Mouse (Mus musculus): ENCODE measurements around the gene Nmt1. TPM values are rescaled to one million over a fixed set of nuclear protein-coding genes. Genes with fewer than 3 reads are reported as not detected.
A peak's percentile ranks its signal among the peaks of the same experiment; 100 is the strongest.

Nmt1 gene
- total and polyA plus RNA-seq, 2 experiments from 2014 or later: 46.6 to 47.6 TPM

DNA sequence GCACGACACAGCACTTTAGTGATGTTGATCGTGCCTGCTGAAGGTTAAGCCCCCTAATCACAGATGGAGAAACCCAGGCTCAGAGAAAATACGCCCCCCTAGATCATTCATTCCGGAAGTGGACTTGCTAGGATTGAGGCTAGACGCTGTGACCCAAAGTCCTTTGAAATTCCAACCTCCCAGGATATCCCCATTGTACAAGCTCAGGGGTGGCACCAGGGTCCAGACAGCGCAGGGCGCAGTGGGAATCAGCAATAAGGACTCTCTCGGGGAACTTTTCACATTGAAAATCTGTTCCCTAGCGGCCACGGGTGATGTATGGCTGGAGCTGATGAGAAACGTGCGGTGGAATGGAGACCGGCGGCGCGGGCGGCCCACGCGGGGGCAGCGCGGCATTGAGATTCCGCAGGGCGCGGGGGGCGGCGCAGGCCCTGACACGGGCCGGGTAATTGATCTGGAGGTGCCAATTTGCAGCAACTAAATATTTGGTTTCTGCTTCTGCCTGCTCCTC, 38.3 kb upstream of the Nmt1 start:
- no peaks in the 10 kb centered on the region for H3K9me3 ChIP-seq (replicated peaks; ENCODE audit: control insufficient read depth, low read length)
- H3K4me2 ChIP-seq (ENCODE audit: low read depth, low read length): peak overlapping the region; percentile 67
- H3K36me3 ChIP-seq (replicated peaks; ENCODE audit: control insufficient read depth, insufficient read depth, low read length): peaks cover 8% of the 10 kb centered on the region
- H3K4me1 ChIP-seq (ENCODE audit: control insufficient read depth, insufficient read depth): 0 out of 2 replicates have a peak, but pooled peaks cover 7% of the 10 kb centered on the region
- ATAC-seq (ENCODE audit: insufficient read depth, low read depth) (no peak), DNase-seq (ENCODE audit: low spot score) (no peak)
- H3K4me3 ChIP-seq (ENCODE audit: low read depth, low read length): peak overlapping the region; percentile 38
- TF ChIP-seq CTCF (IDR thresholded peaks at IDR 0.05; ENCODE audit: low read depth) (no peak), EP300 (IDR thresholded peaks at IDR 0.05; ENCODE audit: low read depth) (no peak)
- 13% methylated on average over 28 of the region's 28 CpGs for WGBS
- H3K9ac ChIP-seq (replicated peaks; ENCODE audit: low read depth, low read length): peak overlapping the region; percentile 32
- no peak overlapping the region for H3K27ac ChIP-seq (ENCODE audit: low read depth)
- H3K27me3 ChIP-seq (ENCODE audit: control insufficient read depth, insufficient read depth, low read length): peaks cover 42% of the 10 kb centered on the region

GRCm38 (mm10) chr11:102990152-102990663, 37.8 kb upstream of the Nmt1 start:
- DNase-seq (ENCODE audit: low spot score) (no peak), ATAC-seq (ENCODE audit: insufficient read depth, low read depth) (0 out of 2 replicates have a peak, but pooled peaks have one; percentile 34)
- WGBS: 2% methylated on average over 28 of the region's 29 CpGs
- Histone ChIP-seq H3K36me3 (replicated peaks; ENCODE audit: control insufficient read depth, insufficient read depth, low read length) (peaks cover 13% of the 10 kb centered on the region), H3K27ac (ENCODE audit: low read depth) (no peak overlapping the region), H3K4me2 (ENCODE audit: low read depth, low read length) (peak overlapping the region; percentile 67), H3K4me3 (ENCODE audit: low read depth, low read length) (peak overlapping the region; percentile 38), H3K9ac (replicated peaks; ENCODE audit: low read depth, low read length) (peak overlapping the region; percentile 32), H3K9me3 (replicated peaks; ENCODE audit: control insufficient read depth, low read length) (no peaks in the 10 kb centered on the region), H3K4me1 (ENCODE audit: control insufficient read depth, insufficient read depth) (0 out of 2 replicates have a peak, but pooled peaks cover 7% of the 10 kb centered on the region), H3K27me3 (ENCODE audit: control insufficient read depth, insufficient read depth, low read length) (peaks cover 42% of the 10 kb centered on the region)
- no peak for TF ChIP-seq EP300 (IDR thresholded peaks at IDR 0.05; ENCODE audit: low read depth)
- TF ChIP-seq CTCF (IDR thresholded peaks at IDR 0.05; ENCODE audit: low read depth): peak; percentile 35

- Histone ChIP-seq H3K36me3 (replicated peaks; ENCODE audit: control insufficient read depth, insufficient read depth, low read length) (peaks cover 13% of the 10 kb centered on the region), H3K4me3 (ENCODE audit: low read depth, low read length) (no peak overlapping the region), H3K27ac (ENCODE audit: low read depth) (no peak overlapping the region), H3K4me2 (ENCODE audit: low read depth, low read length) (peak overlapping the region; percentile 23; the same call in 1 of the 2 replicates), H3K9me3 (replicated peaks; ENCODE audit: control insufficient read depth, low read length) (no peaks in the 10 kb centered on the region), H3K9ac (replicated peaks; ENCODE audit: low read depth, low read length) (no peak overlapping the region), H3K27me3 (ENCODE audit: control insufficient read depth, insufficient read depth, low read length) (peaks cover 42% of the 10 kb centered on the region), H3K4me1 (ENCODE audit: control insufficient read depth, insufficient read depth) (0 out of 2 replicates have a peak, but pooled peaks cover 7% of the 10 kb centered on the region)
- no peak for TF ChIP-seq EP300 (IDR thresholded peaks at IDR 0.05; ENCODE audit: low read depth)
- TF ChIP-seq CTCF (IDR thresholded peaks at IDR 0.05; ENCODE audit: low read depth): no peak
- DNase-seq (ENCODE audit: low spot score): no peak
- no peak for ATAC-seq (ENCODE audit: insufficient read depth, low read depth)
- 6% methylated on average over 16 of the region's 16 CpGs for WGBS
Observed at GRCm38 (mm10) chr11:102991681-102992080, 36.3 kb upstream of the Nmt1 start.

GRCm38 (mm10) chr11:102992940-102993339, 35.0 kb upstream of the Nmt1 start:
- Histone ChIP-seq H3K9me3 (replicated peaks; ENCODE audit: control insufficient read depth, low read length) (no peaks in the 10 kb centered on the region), H3K9ac (replicated peaks; ENCODE audit: low read depth, low read length) (no peak overlapping the region), H3K27ac (ENCODE audit: low read depth) (no peak overlapping the region), H3K4me2 (ENCODE audit: low read depth, low read length) (no peak overlapping the region), H3K4me1 (ENCODE audit: control insufficient read depth, insufficient read depth) (peaks cover 8% of the 10 kb centered on the region; the same call in 1 of the 2 replicates), H3K4me3 (ENCODE audit: low read depth, low read length) (no peak overlapping the region), H3K36me3 (replicated peaks; ENCODE audit: control insufficient read depth, insufficient read depth, low read length) (peaks cover 13% of the 10 kb centered on the region), H3K27me3 (ENCODE audit: control insufficient read depth, insufficient read depth, low read length) (peaks cover 42% of the 10 kb centered on the region)
- no peak for TF ChIP-seq EP300 (IDR thresholded peaks at IDR 0.05; ENCODE audit: low read depth)
- TF ChIP-seq CTCF (IDR thresholded peaks at IDR 0.05; ENCODE audit: low read depth): peak; percentile 84
- ATAC-seq (ENCODE audit: insufficient read depth, low read depth): peak; percentile 60
- 14% methylated on average over 5 of the region's 5 CpGs for WGBS
- peak; percentile 69 for DNase-seq (ENCODE audit: low spot score)

GRCm38 (mm10) chr11:102993420-102994029, 34.5 kb upstream of the Nmt1 start:
- peaks cover 14% of the 10 kb centered on the region; the same call in 1 of the 2 replicates for H3K4me1 ChIP-seq (ENCODE audit: control insufficient read depth, insufficient read depth)
- peaks cover 13% of the 10 kb centered on the region for H3K36me3 ChIP-seq (replicated peaks; ENCODE audit: control insufficient read depth, insufficient read depth, low read length)
- TF ChIP-seq EP300 (IDR thresholded peaks at IDR 0.05; ENCODE audit: low read depth) (no peak), CTCF (IDR thresholded peaks at IDR 0.05; ENCODE audit: low read depth) (no peak)
- no peaks in the 10 kb centered on the region for H3K9me3 ChIP-seq (replicated peaks; ENCODE audit: control insufficient read depth, low read length)
- H3K27me3 ChIP-seq (ENCODE audit: control insufficient read depth, insufficient read depth, low read length): peaks cover 36% of the 10 kb centered on the region
- no peak for DNase-seq (ENCODE audit: low spot score)
- H3K4me2 ChIP-seq (ENCODE audit: low read depth, low read length): no peak overlapping the region
- WGBS: 62% methylated on average over 17 of the region's 17 CpGs
- no peak overlapping the region for H3K9ac ChIP-seq (replicated peaks; ENCODE audit: low read depth, low read length)
- no peak for ATAC-seq (ENCODE audit: insufficient read depth, low read depth)
- no peak overlapping the region for H3K4me3 ChIP-seq (ENCODE audit: low read depth, low read length)
- H3K27ac ChIP-seq (ENCODE audit: low read depth): no peak overlapping the region
